Mouse (Mus musculus) G1E (cell line): ENCODE data around the gene Lrmda.

Experiments used
- CTCF ChIP-seq: IDR thresholded peaks from 2 replicates; pipeline ENCODE4 v1.5.1; 2012; ENCODE audit warnings: low read depth, low read length, inconsistent platforms, mixed read lengths
- GATA1 ChIP-seq: IDR thresholded peaks from 2 replicates; pipeline ENCODE4 v1.6.1; 2012; ENCODE audit warnings: borderline replicate concordance, low read length, inconsistent platforms, mixed read lengths
- GATA2 ChIP-seq: IDR thresholded peaks from 2 replicates; pipeline ENCODE4 v1.6.1; 2012; ENCODE audit warnings: low read depth, low read length, inconsistent platforms, borderline replicate concordance
- POLR2AphosphoS5 ChIP-seq: IDR thresholded peaks from 2 replicates; pipeline ENCODE4 v1.6.1; 2012; ENCODE audit warnings: low read depth, low read length, inconsistent platforms; ENCODE audit not compliant: insufficient replicate concordance
- TAL1 ChIP-seq: conservative IDR thresholded peaks from 2 replicates; pipeline ENCODE4 v1.6.1; 2012; ENCODE audit warnings: low read depth, low read length, inconsistent platforms, mixed read lengths

DNA sequence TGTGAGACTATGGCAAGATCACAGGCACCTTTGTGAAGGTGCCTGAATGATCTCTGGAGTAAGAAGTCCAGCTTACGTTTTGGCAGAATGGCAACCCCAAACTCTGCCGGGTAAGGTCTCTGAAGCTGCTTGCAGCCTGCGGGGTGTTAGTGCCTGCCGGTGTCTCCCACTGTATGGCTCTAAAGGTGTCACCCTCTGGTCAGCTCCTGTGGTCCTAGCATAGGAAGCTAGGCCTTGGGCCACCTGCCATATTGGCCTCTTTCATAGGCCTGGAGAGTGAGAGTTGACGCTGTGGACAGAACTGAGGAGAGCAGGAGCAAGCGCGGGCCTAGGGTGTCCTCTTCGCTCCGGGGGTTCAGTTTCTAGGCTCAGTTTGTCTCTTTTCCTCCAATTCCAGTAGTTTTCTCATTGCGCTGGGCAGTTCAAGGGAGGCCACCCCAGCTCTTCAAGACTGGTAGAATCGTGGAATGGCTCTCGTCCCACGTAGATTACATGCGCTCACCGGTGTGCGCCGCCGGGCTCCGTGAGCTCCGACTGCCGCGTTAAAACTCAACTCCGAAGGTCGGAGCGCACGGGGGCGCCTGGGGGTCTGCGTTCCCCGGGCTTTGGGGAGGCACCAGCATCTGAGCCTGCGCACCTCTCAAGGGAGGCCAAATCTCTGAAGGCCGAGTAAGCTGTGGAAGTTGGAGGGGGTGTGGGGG, 29.0 kb upstream of the Lrmda start:
- no peak for TF ChIP-seq CTCF
- no peak for TF ChIP-seq POLR2AphosphoS5
- TF ChIP-seq TAL1: no peak
- no peak for TF ChIP-seq GATA1
- no peak for TF ChIP-seq GATA2
